Mouse (Mus musculus): Measurements from ENCODE around the gene Ncs1. TPM values are rescaled to one million over a fixed set of nuclear protein-coding genes. Genes with fewer than 3 reads are reported as not detected.
A peak's percentile ranks its signal among the peaks of the same experiment; 100 is the strongest.

Gene Ncs1
- 54.4 and 59.2 TPM in 2 replicates for polyA plus RNA-seq (2016; fragmentation: Nextera tagmentation; extraction: Ambion mirVana)

DNA sequence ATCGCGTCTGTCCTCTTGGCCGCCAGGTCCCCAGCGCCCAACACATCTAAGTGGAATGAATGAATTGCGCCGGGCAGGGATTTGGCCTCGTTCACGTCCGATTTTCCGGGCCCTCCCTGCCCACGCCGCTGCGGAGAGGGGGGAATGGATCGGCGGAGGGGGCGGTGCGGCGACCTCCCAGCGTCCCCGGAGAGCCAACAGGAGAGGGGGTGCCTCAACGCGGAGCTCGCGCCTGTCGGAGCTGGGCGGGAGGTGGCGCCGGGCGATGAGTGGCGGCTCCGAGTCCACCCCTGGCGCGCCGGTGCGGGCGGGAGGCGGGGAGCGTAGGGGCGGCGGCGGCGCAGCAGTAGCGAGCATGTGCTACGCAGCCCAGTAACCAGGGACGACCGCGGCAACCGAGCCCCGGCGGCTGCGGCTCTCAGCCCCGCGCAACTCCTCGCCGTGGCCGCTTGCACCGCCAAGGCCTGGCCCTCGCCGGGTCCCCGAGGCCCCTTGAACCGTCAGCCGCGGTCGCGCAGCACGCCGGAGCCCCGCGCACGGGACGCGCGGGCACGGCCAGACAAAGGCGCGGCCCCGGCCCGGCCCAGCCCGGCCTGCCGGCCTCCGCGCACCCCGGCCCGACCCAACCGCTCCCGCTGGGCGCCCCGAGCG lies at the start of gene Ncs1:
Gene Ncs1, plus strand, starts transcription at position 333 of the 651 bp plus-strand sequence.
- Histone ChIP-seq H3K4me3 (peak within 1 kb of the TSS; percentile 85), H3K27me3 (0 out of 2 replicates have a peak, but pooled peaks cover 2% of the 10 kb centered on the region), H3K4me2 (replicated peaks) (peak within 1 kb of the TSS; percentile 89), H3K36me3 (no peaks in the 10 kb centered on the region; the same call in 1 of the 2 replicates), H3K27ac (peak within 1 kb of the TSS; percentile 81), H3K9me3 (no peaks in the 10 kb centered on the region), H3K9ac (peak within 1 kb of the TSS; percentile 92), H3K4me1 (peaks cover 27% of the 10 kb centered on the region)
- ATAC-seq (ENCODE audit: insufficient number of reproducible peaks, insufficient read depth, low FRiP score, low TSS enrichment) = peak; percentile 85
- under 1% methylated on average over 74 of the region's 89 CpGs for WGBS

DNA sequence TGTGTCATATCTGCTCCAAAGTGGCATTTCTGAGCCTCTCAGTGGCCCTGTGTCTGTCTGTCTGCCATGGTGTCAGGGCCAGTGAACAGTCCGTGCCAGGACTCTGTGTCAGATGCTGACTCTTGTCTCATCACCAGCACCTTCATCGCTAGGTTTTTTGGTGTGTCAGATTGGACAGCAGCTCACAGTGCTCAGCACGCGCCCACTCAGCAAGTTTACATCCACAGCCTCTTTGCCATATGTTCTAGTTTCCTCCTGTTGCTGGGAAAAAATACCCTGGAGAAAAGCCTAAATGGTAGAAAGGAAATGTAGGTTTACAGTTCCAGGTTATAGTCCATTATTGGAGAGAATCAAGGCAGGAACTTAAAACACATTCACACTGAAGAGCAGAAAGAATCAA lies 47.0 kb upstream of the Ncs1 start:
- 92% methylated on average over 4 of the region's 4 CpGs for WGBS
- ATAC-seq (ENCODE audit: insufficient number of reproducible peaks, insufficient read depth, low FRiP score, low TSS enrichment) = no peak
- Histone ChIP-seq H3K36me3 (peaks cover 43% of the 10 kb centered on the region; the same call in 1 of the 2 replicates), H3K27ac (no peak overlapping the region), H3K4me2 (replicated peaks) (no peak overlapping the region), H3K4me1 (peaks cover 11% of the 10 kb centered on the region), H3K27me3 (no peaks in the 10 kb centered on the region), H3K9me3 (no peaks in the 10 kb centered on the region), H3K4me3 (no peak overlapping the region), H3K9ac (no peak overlapping the region)

DNA sequence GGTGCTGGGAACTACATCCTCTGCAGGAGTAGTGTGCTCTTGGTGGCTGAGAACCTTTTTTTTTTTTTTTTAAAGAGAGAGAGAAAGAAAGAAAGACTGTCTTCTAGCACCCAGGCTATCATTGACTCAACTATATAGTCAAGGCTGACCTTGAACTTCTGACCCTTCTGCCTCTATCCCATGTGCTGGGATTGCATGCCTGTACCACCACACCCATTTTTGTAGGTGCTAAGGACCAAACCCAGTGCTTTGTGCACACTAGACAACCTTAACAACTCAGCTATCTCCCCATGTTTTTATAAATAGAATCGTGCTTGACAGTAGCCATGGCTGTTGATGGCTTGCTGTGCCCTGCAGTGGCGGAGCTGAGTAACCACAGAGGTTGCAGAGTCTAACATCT lies 45.6 kb upstream of the Ncs1 start:
- H3K27ac ChIP-seq = no peak overlapping the region
- H3K4me2 ChIP-seq (replicated peaks) = no peak overlapping the region
- WGBS = 91% methylated on average over 2 of the region's 2 CpGs
- H3K9ac ChIP-seq = no peak overlapping the region
- peaks cover 11% of the 10 kb centered on the region for H3K4me1 ChIP-seq
- H3K4me3 ChIP-seq = no peak overlapping the region
- peaks cover 33% of the 10 kb centered on the region; the same call in 1 of the 2 replicates for H3K36me3 ChIP-seq
- H3K9me3 ChIP-seq = no peaks in the 10 kb centered on the region
- H3K27me3 ChIP-seq = no peaks in the 10 kb centered on the region
- ATAC-seq (ENCODE audit: insufficient number of reproducible peaks, insufficient read depth, low FRiP score, low TSS enrichment) = no peak

DNA sequence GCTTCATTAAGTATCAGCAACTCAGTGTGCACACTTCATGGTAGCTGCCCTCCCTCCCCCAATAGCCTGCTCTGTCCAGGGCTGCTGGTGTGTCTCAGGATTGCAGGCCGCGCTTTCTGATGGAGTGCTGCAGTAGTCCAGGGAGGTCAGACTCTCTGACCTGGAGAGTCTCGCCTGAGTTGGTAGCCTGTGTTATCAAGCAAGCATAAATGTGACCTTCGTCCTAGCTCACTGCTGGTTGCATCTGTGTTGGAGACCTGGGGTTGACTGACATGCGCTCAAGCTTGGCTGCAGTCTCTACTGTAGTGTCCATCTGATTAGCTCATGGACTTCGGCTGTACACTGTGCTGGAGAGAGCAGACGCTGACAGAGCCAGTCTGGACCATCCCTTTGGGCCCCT lies 43.8 kb upstream of the Ncs1 start:
- no peak overlapping the region for H3K9ac ChIP-seq
- H3K4me1 ChIP-seq = peaks cover 13% of the 10 kb centered on the region
- 58% methylated on average over 7 of the region's 7 CpGs for WGBS
- peaks cover 18% of the 10 kb centered on the region; the same call in 1 of the 2 replicates for H3K36me3 ChIP-seq
- no peaks in the 10 kb centered on the region for H3K9me3 ChIP-seq
- peak; percentile 61; the same call in 1 of the 2 replicates for ATAC-seq (ENCODE audit: insufficient number of reproducible peaks, insufficient read depth, low FRiP score, low TSS enrichment)
- H3K27ac ChIP-seq = no peak overlapping the region
- H3K27me3 ChIP-seq = no peaks in the 10 kb centered on the region
- no peak overlapping the region for H3K4me3 ChIP-seq
- H3K4me2 ChIP-seq (replicated peaks) = no peak overlapping the region

DNA sequence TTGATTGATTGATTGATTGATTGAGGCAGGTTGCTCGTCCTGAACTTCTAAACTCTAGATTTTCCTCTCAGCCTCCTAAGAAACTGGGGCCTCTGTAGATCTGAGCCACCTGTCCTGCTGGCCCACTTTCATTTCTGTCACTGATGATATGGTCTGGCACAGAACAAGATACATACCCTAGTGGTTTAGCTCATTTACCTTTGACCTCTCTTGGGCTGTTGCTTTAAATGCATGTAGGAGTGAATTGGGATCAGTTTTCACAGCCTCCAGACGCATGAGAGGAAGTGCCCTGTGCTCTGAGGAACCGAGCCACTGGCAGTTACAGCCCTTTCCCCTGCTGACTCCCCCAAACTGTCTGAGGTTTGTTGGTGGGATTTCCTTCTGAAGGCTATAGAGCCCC lies 43.3 kb upstream of the Ncs1 start:
- Histone ChIP-seq H3K4me2 (replicated peaks) (no peak overlapping the region), H3K27ac (no peak overlapping the region), H3K9ac (no peak overlapping the region), H3K36me3 (peaks cover 13% of the 10 kb centered on the region; the same call in 1 of the 2 replicates), H3K4me3 (no peak overlapping the region), H3K27me3 (no peaks in the 10 kb centered on the region), H3K4me1 (peaks cover 13% of the 10 kb centered on the region), H3K9me3 (no peaks in the 10 kb centered on the region)
- 13% methylated on average over 3 of the region's 3 CpGs for WGBS
- ATAC-seq (ENCODE audit: insufficient number of reproducible peaks, insufficient read depth, low FRiP score, low TSS enrichment) = no peak

DNA sequence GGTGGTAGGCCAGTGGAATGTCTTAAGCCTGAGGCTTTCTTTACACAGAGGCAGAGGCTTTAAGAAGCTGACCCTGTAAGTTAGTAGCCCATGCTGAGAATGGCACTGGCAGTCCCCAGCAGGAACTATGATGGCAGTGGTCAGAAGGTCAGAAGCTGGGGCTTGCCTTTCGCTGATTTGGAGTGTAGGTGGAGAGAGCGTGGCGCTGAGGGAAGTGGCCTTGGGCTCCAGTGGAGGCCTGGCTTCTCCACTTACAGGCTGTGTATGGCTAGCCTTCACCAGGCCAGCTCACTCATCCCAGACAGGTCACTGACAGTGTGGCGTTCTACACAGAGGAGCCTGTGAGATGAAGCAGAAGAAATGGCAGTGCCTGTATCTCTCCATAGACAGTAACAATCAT lies 42.7 kb upstream of the Ncs1 start:
- Histone ChIP-seq H3K27me3 (no peaks in the 10 kb centered on the region), H3K9me3 (no peaks in the 10 kb centered on the region), H3K9ac (no peak overlapping the region), H3K4me3 (no peak overlapping the region), H3K36me3 (peaks cover 12% of the 10 kb centered on the region; the same call in 1 of the 2 replicates), H3K4me2 (replicated peaks) (no peak overlapping the region), H3K4me1 (peaks cover 13% of the 10 kb centered on the region), H3K27ac (no peak overlapping the region)
- no peak for ATAC-seq (ENCODE audit: insufficient number of reproducible peaks, insufficient read depth, low FRiP score, low TSS enrichment)
- WGBS = 62% methylated on average over 4 of the region's 4 CpGs

DNA sequence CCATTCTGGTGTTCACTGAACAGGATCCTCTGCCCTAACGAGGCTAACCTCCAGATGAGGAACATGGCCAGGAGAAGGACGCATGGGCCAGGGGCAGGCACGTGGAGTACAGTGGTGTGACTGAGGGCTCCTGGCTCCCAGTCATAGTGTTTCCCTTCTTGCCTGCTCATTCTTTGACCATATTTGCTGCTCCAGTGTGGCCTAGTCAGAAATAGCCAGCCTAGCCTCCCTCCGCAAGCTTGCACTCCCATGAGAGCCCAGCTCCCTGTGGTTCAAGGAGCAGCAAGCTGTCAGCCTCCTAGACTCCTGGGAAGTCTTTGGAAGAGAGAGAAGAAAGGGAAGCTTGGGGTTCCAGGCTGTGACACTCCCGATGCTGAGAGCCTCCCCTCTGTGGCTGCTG lies 40.9 kb upstream of the Ncs1 start:
- ATAC-seq (ENCODE audit: insufficient number of reproducible peaks, insufficient read depth, low FRiP score, low TSS enrichment) = no peak
- no peak overlapping the region for H3K4me2 ChIP-seq (replicated peaks)
- H3K4me3 ChIP-seq = no peak overlapping the region
- no peak overlapping the region for H3K27ac ChIP-seq
- H3K9ac ChIP-seq = no peak overlapping the region
- H3K4me1 ChIP-seq = peaks cover 13% of the 10 kb centered on the region
- H3K9me3 ChIP-seq = no peaks in the 10 kb centered on the region
- 88% methylated on average over 5 of the region's 5 CpGs for WGBS
- no peaks in the 10 kb centered on the region for H3K27me3 ChIP-seq
- peaks cover 17% of the 10 kb centered on the region; the same call in 1 of the 2 replicates for H3K36me3 ChIP-seq

DNA sequence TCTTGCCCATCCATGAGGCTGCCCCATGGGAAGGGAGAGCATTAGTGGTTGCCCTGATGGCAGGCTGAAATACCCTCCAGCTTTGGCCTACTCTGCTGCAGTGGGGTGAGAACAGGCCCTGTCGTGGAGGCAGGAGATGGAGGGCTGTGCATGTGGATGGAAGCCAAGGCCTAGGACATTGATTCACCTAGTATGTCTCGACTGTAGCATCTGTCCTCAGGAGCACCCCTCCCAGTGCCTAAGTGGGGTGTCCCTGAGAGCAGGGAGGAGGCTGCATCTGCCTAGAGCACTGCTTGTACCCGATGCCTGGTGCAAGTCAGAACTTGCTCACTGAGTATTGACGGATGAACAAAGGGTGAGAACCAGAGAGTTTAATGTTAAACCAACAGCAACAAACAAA lies 39.4 kb upstream of the Ncs1 start:
- Histone ChIP-seq H3K36me3 (peaks cover 27% of the 10 kb centered on the region), H3K27me3 (no peaks in the 10 kb centered on the region), H3K4me2 (replicated peaks) (no peak overlapping the region), H3K9ac (no peak overlapping the region), H3K9me3 (no peaks in the 10 kb centered on the region), H3K4me1 (peaks cover 13% of the 10 kb centered on the region), H3K27ac (no peak overlapping the region), H3K4me3 (no peak overlapping the region)
- 82% methylated on average over 4 of the region's 4 CpGs for WGBS
- ATAC-seq (ENCODE audit: insufficient number of reproducible peaks, insufficient read depth, low FRiP score, low TSS enrichment) = no peak

DNA sequence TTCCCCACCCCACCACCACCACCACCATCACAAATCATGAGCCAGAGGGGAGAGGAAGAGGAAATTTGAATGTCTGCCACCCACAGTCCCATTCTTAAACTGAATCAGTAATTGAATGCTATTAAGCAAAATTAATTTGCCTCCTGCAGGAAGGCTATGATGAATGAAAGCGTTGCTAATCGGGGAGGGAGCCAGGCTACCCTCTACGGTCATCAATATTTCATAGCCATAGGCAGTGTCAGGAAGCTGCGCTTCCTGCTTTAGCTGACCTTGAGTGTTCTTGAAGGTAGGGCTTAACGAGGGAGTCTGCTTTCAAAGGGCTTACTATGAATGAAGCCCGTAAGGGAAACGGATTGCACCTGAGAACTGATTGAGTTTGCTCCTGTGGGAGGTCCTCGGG lies 38.7 kb upstream of the Ncs1 start:
- Histone ChIP-seq H3K4me3 (no peak overlapping the region), H3K9ac (no peak overlapping the region), H3K27me3 (no peaks in the 10 kb centered on the region), H3K4me1 (peaks cover 11% of the 10 kb centered on the region), H3K36me3 (peaks cover 30% of the 10 kb centered on the region), H3K27ac (no peak overlapping the region), H3K4me2 (replicated peaks) (no peak overlapping the region), H3K9me3 (no peaks in the 10 kb centered on the region)
- no peak for ATAC-seq (ENCODE audit: insufficient number of reproducible peaks, insufficient read depth, low FRiP score, low TSS enrichment)
- 49% methylated on average over 8 of the region's 8 CpGs for WGBS

DNA sequence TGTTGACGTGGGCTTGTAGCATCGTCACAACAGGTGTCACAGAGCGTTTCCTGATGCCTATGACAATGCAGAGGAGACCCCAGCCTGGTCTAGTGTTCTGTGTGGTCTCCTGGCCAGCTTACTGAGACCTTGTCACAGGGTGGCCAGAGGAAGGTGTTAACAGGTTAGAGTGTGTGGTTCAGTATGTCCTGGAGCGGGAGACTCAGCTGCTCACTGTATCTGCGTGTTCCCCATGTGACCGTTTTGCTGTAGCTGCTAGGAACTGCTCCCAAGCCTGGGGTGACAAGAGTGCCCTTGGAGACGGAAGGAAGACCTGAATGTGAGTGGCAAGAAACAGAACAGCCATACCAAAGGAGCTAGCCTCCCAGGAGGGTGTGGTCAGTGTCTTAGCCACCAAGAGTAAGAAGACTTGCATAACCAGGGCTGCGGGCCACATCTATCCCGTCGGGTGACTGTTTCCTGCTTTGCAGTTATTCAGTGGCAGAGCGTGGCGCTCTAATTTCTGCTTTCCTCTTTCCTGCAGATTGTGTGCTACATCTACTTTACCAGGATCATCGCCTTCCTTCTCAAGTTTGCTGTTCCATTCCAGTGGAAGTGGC lies 37.0 kb upstream of the Ncs1 start:
- Histone ChIP-seq H3K27ac (no peak overlapping the region), H3K9me3 (no peaks in the 10 kb centered on the region), H3K4me1 (0 out of 2 replicates have a peak, but pooled peaks cover 3% of the 10 kb centered on the region), H3K4me2 (replicated peaks) (no peak overlapping the region), H3K36me3 (peaks cover 46% of the 10 kb centered on the region), H3K9ac (no peak overlapping the region), H3K4me3 (no peak overlapping the region), H3K27me3 (no peaks in the 10 kb centered on the region)
- 91% methylated on average over 13 of the region's 13 CpGs for WGBS
- no peak for ATAC-seq (ENCODE audit: insufficient number of reproducible peaks, insufficient read depth, low FRiP score, low TSS enrichment)

DNA sequence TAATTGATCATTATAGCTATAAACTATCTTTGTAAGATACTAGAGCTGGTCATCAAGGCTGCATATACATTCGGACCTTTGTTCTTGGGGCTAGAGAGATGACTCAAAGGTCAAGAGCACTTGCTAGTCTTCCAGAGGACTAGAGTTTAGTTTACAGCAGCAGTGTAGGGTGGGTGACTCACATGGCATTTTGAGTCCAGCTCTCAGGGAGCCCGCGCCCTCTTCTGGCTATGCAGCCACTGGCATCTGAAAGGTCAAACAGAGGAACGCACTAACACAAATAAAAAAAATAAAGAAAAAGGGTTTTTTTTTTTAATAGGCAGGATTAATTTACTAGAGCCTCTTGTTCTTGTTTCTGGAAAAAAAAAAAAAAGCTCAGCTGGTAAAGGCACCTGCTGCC lies 36.1 kb upstream of the Ncs1 start:
- ATAC-seq (ENCODE audit: insufficient number of reproducible peaks, insufficient read depth, low FRiP score, low TSS enrichment) = no peak
- Histone ChIP-seq H3K36me3 (peaks cover 54% of the 10 kb centered on the region), H3K9ac (no peak overlapping the region)

More for the DNA sequence above, 36.1 kb upstream of the Ncs1 start:
- no peak overlapping the region for H3K4me2 ChIP-seq (replicated peaks)
- H3K4me1 ChIP-seq = 0 out of 2 replicates have a peak, but pooled peaks cover 3% of the 10 kb centered on the region
- H3K4me3 ChIP-seq = no peak overlapping the region
- WGBS = 90% methylated on average over 4 of the region's 4 CpGs
- H3K9me3 ChIP-seq = no peaks in the 10 kb centered on the region
- no peaks in the 10 kb centered on the region for H3K27me3 ChIP-seq
- H3K27ac ChIP-seq = no peak overlapping the region

All from embryonic facial prominence, embryonic 12.5 days (tissue).